Mouse (Mus musculus) ES-Bruce4 (cell line): ENCODE measurements around the gene Plekho1.

Experiments used
- CTCF ChIP-seq: IDR thresholded peaks from one replicate; pipeline ENCODE4 v1.8.1; 2011; ENCODE audit warnings: low read depth, low read length
- EP300 ChIP-seq: IDR thresholded peaks from 2 replicates; pipeline ENCODE4 v1.6.1; 2011; ENCODE audit warnings: low read depth, low read length; ENCODE audit not compliant: insufficient read depth
- POLR2A ChIP-seq: IDR thresholded peaks from one replicate; pipeline ENCODE4 v1.8.1; 2011; ENCODE audit warnings: low read length; ENCODE audit not compliant: insufficient read depth

DNA sequence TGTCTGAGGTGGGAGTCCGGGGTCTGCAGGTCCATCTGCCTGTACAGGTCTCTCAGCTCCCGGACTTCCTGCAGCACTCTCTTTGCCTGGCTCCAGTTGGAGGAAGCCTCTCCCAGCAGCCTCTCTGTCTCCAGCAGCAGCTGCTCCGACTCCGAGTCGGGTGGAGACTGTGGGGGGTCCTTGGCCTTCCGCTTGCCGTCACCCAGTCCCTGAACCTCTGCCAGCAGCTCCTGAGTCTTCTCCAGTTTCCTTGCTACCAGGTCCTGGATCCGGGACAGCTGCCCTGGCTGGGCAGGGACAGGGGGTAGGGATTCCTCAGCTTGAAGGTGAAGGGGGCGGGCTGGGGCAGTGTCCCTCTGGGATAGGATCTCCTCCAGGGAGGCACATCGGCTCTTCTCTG is 6.8 kb downstream of the Plekho1 start:
- no peak for TF ChIP-seq CTCF
- TF ChIP-seq EP300, result no peak
- no peak for TF ChIP-seq POLR2A
